Mouse (Mus musculus): ENCODE results near the gene Gsn. TPM values are rescaled to one million over a fixed set of nuclear protein-coding genes. Genes with fewer than 3 reads are reported as not detected.

Gene Gsn
- polyA plus RNA-seq, 1 experiment, result 282 TPM

DNA sequence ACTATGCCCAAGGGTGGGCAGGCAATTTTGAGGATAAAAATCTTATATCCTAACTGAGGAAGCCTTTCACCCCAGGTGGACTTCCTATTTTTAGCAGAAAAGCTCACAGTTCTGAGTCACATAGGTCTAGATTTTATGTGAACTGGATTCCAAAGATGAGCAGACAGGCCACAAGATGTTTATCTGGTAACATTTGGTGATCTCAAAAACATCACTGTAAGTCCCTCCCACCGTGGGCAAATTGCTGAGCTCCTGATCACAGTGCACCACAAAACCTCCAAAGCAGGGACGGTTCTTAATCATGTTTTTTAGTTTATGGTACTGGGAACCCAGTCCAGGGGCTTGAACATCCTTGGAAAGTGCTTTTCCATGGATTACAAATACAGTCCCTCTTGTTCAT lies 72.9 kb downstream of the Gsn start:
- Histone ChIP-seq H3ac (ENCODE audit: control insufficient read depth, insufficient read length) (no peak overlapping the region), H3K4me3 (no peak overlapping the region), H3K79me2 (ENCODE audit: control insufficient read depth, insufficient read depth) (peaks cover 41% of the 10 kb centered on the region), H3K27me3 (ENCODE audit: control insufficient read depth, insufficient read depth, insufficient read length) (no peaks in the 10 kb centered on the region), H3K36me3 (ENCODE audit: control insufficient read depth, insufficient read depth) (peaks cover 15% of the 10 kb centered on the region), H3K4me2 (ENCODE audit: low read depth) (peak overlapping the region; percentile 50)
- TF ChIP-seq POLR2AphosphoS2 (IDR thresholded peaks at IDR 0.05; ENCODE audit: insufficient read length, low read depth), result no peak
- TF ChIP-seq MAX (IDR thresholded peaks at IDR 0.05; ENCODE audit: low read depth), result no peak
- no peak for TF ChIP-seq CEBPB (IDR thresholded peaks at IDR 0.05; ENCODE audit: insufficient read depth, poor library complexity, severe bottlenecking)
- TF ChIP-seq REST (IDR thresholded peaks at IDR 0.05; ENCODE audit: insufficient read depth, insufficient read length), result no peak
- TF ChIP-seq TCF3 (IDR thresholded peaks at IDR 0.05; ENCODE audit: insufficient read length, low read depth), result no peak
- TF ChIP-seq POLR2A (IDR thresholded peaks at IDR 0.05; ENCODE audit: insufficient read length, low read depth), result no peak
- no peak for TF ChIP-seq TCF12 (IDR thresholded peaks at IDR 0.05; ENCODE audit: insufficient read depth, poor library complexity, severe bottlenecking)
- TF ChIP-seq SRF (IDR thresholded peaks at IDR 0.05; ENCODE audit: control insufficient read depth, insufficient read length, low read depth), result no peak
- TF ChIP-seq MYOD1 (IDR thresholded peaks at IDR 0.05; ENCODE audit: control insufficient read depth in 1 of 3, insufficient read length in 2 of 3, low read depth in 2 of 3), result no peak
- TF ChIP-seq MYOG (IDR thresholded peaks at IDR 0.05; ENCODE audit: control insufficient read depth in 1 of 3, insufficient read depth in 1 of 3, insufficient read length in 2 of 3, low read depth in 2 of 3), result no peak
- no peak for TF ChIP-seq USF1 (IDR thresholded peaks at IDR 0.05; ENCODE audit: low read depth)
- no peak for TF ChIP-seq E2F4 (IDR thresholded peaks at IDR 0.05; ENCODE audit: insufficient read depth)

DNA sequence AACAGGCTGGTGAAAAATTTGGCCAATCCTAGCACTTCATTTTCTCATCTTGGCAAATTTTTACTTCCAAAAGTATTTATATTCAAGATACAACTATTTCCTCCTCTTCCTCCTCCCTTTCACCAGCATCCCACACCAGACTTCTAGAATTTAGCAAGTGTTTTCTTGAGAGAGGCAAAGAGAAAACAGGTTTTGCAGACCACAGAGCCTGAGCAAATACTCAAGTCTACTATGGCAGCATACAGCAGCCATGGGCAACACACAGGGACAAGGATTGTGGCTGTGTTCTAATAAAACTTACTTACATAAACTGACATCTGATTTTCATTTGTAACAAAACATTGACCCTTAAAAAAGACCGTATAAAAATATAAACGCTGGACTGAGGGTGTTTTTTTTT lies 75.0 kb downstream of the Gsn start:
- H3K27me3 ChIP-seq (ENCODE audit: control insufficient read depth, insufficient read depth, insufficient read length), result no peaks in the 10 kb centered on the region
- H3K4me2 ChIP-seq (ENCODE audit: low read depth), result no peak overlapping the region
- H3K36me3 ChIP-seq (ENCODE audit: control insufficient read depth, insufficient read depth), result peaks cover 10% of the 10 kb centered on the region
- no peak overlapping the region for H3ac ChIP-seq (ENCODE audit: control insufficient read depth, insufficient read length)
- peaks cover 62% of the 10 kb centered on the region for H3K79me2 ChIP-seq (ENCODE audit: control insufficient read depth, insufficient read depth)
- H3K4me3 ChIP-seq, result no peak overlapping the region
- TF ChIP-seq POLR2A (IDR thresholded peaks at IDR 0.05; ENCODE audit: insufficient read length, low read depth) (no peak), MAX (IDR thresholded peaks at IDR 0.05; ENCODE audit: low read depth) (no peak), POLR2AphosphoS2 (IDR thresholded peaks at IDR 0.05; ENCODE audit: insufficient read length, low read depth) (no peak), CEBPB (IDR thresholded peaks at IDR 0.05; ENCODE audit: insufficient read depth, poor library complexity, severe bottlenecking) (no peak), TCF3 (IDR thresholded peaks at IDR 0.05; ENCODE audit: insufficient read length, low read depth) (no peak), SRF (IDR thresholded peaks at IDR 0.05; ENCODE audit: control insufficient read depth, insufficient read length, low read depth) (no peak), REST (IDR thresholded peaks at IDR 0.05; ENCODE audit: insufficient read depth, insufficient read length) (no peak), USF1 (IDR thresholded peaks at IDR 0.05; ENCODE audit: low read depth) (no peak), TCF12 (IDR thresholded peaks at IDR 0.05; ENCODE audit: insufficient read depth, poor library complexity, severe bottlenecking) (no peak), MYOG (IDR thresholded peaks at IDR 0.05; ENCODE audit: control insufficient read depth in 1 of 3, insufficient read depth in 1 of 3, insufficient read length in 2 of 3, low read depth in 2 of 3) (no peak), MYOD1 (IDR thresholded peaks at IDR 0.05; ENCODE audit: control insufficient read depth in 1 of 3, insufficient read length in 2 of 3, low read depth in 2 of 3) (no peak), E2F4 (IDR thresholded peaks at IDR 0.05; ENCODE audit: insufficient read depth) (no peak)

DNA sequence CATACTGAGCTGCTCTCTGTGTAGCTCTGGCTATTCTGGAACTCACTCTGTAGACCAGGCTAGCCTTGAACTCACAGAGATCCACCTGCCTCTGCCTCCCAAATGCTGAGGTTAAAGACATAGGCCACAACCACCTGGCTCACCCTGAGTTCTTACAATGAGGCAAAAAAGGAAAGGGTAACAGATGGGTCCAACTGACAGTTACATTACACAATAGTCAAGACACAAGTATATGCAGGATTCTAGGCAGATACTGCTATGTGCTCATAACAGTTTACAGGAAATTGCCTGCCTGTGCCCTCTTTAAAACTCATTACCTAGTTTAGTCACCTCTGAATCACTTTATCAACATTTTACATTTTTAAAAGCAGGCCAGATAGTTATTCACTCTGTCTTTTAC lies 77.5 kb downstream of the Gsn start:
- Histone ChIP-seq H3K79me2 (ENCODE audit: control insufficient read depth, insufficient read depth) (peaks cover 64% of the 10 kb centered on the region), H3ac (ENCODE audit: control insufficient read depth, insufficient read length) (no peak overlapping the region), H3K27me3 (ENCODE audit: control insufficient read depth, insufficient read depth, insufficient read length) (no peaks in the 10 kb centered on the region), H3K4me3 (no peak overlapping the region), H3K36me3 (ENCODE audit: control insufficient read depth, insufficient read depth) (peaks cover 10% of the 10 kb centered on the region), H3K4me2 (ENCODE audit: low read depth) (peak overlapping the region; percentile 97)
- TF ChIP-seq POLR2A (IDR thresholded peaks at IDR 0.05; ENCODE audit: insufficient read length, low read depth), result no peak
- no peak for TF ChIP-seq CEBPB (IDR thresholded peaks at IDR 0.05; ENCODE audit: insufficient read depth, poor library complexity, severe bottlenecking)
- TF ChIP-seq TCF3 (IDR thresholded peaks at IDR 0.05; ENCODE audit: insufficient read length, low read depth), result no peak
- no peak for TF ChIP-seq SRF (IDR thresholded peaks at IDR 0.05; ENCODE audit: control insufficient read depth, insufficient read length, low read depth)
- TF ChIP-seq MAX (IDR thresholded peaks at IDR 0.05; ENCODE audit: low read depth), result no peak
- TF ChIP-seq MYOD1 (IDR thresholded peaks at IDR 0.05; ENCODE audit: control insufficient read depth in 1 of 3, insufficient read length in 2 of 3, low read depth in 2 of 3), result no peak
- TF ChIP-seq TCF12 (IDR thresholded peaks at IDR 0.05; ENCODE audit: insufficient read depth, poor library complexity, severe bottlenecking), result no peak
- TF ChIP-seq POLR2AphosphoS2 (IDR thresholded peaks at IDR 0.05; ENCODE audit: insufficient read length, low read depth), result no peak
- TF ChIP-seq MYOG (IDR thresholded peaks at IDR 0.05; ENCODE audit: control insufficient read depth in 1 of 3, insufficient read depth in 1 of 3, insufficient read length in 2 of 3, low read depth in 2 of 3), result no peak
- TF ChIP-seq REST (IDR thresholded peaks at IDR 0.05; ENCODE audit: insufficient read depth, insufficient read length), result no peak
- TF ChIP-seq E2F4 (IDR thresholded peaks at IDR 0.05; ENCODE audit: insufficient read depth), result no peak
- TF ChIP-seq USF1 (IDR thresholded peaks at IDR 0.05; ENCODE audit: low read depth), result no peak

- Histone ChIP-seq H3K4me3 (peak overlapping the region; percentile 82), H3K36me3 (ENCODE audit: control insufficient read depth, insufficient read depth) (peaks cover 10% of the 10 kb centered on the region), H3ac (ENCODE audit: control insufficient read depth, insufficient read length) (no peak overlapping the region), H3K79me2 (ENCODE audit: control insufficient read depth, insufficient read depth) (peaks cover 56% of the 10 kb centered on the region), H3K27me3 (ENCODE audit: control insufficient read depth, insufficient read depth, insufficient read length) (no peaks in the 10 kb centered on the region), H3K4me2 (ENCODE audit: low read depth) (peak overlapping the region; percentile 97)
- TF ChIP-seq MAX (IDR thresholded peaks at IDR 0.05; ENCODE audit: low read depth), result no peak
- TF ChIP-seq CEBPB (IDR thresholded peaks at IDR 0.05; ENCODE audit: insufficient read depth, poor library complexity, severe bottlenecking), result no peak
- TF ChIP-seq TCF12 (IDR thresholded peaks at IDR 0.05; ENCODE audit: insufficient read depth, poor library complexity, severe bottlenecking), result no peak
- no peak for TF ChIP-seq POLR2AphosphoS2 (IDR thresholded peaks at IDR 0.05; ENCODE audit: insufficient read length, low read depth)
- TF ChIP-seq MYOD1 (IDR thresholded peaks at IDR 0.05; ENCODE audit: control insufficient read depth in 1 of 3, insufficient read length in 2 of 3, low read depth in 2 of 3), result peak in 1 of 3 experiments; percentile 22
- no peak for TF ChIP-seq TCF3 (IDR thresholded peaks at IDR 0.05; ENCODE audit: insufficient read length, low read depth)
Measured at GRCm38 (mm10) chr2:35335620-35336019, 79.4 kb downstream of the Gsn start.
